Mouse (Mus musculus): ENCODE data around the gene Rimkla. TPM values are rescaled to one million over a fixed set of nuclear protein-coding genes. Genes with fewer than 3 reads are reported as not detected.
"Not testable (repeated sequence)": the region's sequence is repeated elsewhere in the genome, so short reads cannot be mapped to it uniquely, and the experiment has no call there.

Rimkla gene
- not detected for total RNA-seq (2021)
- long read RNA-seq, experiment 1: 0 reads
- long read RNA-seq, experiment 2: 0 reads

DNA sequence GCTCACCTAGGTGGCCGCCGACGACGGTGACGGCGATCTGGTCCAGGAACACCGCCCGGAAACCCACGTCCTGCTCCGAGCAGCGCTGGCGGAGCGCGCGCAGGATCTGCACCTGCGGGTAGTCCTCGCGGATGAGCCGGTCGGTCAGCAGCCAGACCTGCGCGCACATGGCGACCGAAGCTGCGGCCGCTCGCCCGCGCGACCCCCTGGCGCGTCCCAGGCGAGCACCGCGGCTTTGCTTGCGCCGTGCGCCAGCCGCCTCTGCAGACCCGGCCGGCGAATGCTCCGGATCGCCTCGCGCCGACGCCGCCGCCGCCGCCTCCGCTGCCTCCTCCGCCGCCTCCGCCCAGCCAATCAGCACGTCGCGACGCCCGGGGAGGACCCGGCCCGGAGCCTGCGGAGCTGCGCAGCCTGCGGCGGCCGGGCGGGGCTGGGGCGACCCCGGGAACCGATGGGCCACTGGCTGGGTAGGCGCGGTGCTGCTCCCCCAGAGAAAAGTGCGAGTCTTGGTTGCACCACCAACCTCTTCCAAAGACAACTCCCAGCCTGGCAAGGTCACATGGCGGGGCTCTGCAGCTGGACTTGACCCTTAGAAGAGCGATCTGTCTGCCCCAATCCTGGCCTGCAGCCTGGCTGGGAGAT, at the start of gene Rimkla:
Gene Rimkla, minus strand, starts transcription at position 338 of the 642 bp plus-strand sequence.
- peak; percentile 63 for DNase-seq

DNA sequence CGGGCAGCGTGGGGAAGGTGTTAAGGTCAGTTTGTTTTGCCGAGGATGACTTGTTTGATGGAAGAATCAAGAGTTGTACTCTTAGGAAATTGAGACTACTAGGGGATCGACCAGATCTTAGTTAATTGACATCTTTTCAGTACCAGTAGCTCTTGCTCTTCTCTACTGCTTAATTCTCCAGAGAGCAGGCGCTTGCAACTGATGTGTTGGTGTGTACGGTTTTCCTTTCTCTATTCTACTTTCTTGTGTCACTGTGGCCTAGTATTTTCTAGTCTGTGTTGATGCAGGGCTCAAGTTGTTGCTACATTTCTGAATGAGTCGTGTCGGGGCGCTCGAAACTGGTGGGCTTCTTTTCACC, 48.1 kb upstream of the Rimkla start:
- DNase-seq: no peak

DNA sequence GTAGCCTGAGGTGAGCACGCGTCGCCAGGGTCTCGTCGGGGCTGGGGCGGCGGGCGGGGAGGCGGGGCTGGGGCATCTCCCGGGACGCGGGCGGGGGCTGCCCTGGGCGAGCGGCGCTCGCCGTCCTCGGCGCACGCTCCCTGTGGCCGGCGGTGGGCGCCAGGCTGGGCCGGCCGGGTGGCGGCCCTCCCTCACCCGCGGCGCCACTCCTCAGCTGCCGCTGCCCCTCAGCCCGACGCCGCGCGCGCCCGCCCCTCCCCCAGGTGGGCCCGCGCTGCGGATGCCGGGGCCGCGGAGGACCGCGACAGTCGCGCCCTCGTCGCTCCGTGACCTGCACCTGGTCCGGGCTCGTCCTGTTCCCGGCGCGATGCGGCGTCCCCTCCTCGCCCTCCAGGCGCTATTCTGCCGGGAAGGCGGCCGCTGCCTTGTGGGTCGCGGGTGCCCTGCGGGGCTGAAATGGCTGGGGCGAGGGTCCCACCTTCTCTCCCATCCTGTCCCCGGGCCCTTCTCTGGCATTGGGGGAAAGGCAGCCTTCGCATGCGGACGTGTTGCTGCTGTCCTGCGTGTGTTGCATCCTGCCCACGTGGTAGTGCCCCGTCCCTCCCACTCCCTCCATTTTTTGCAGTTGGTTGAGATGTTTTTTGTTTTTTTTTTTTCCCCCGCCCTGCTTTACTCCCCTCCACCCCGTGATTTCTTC, 47.6 kb upstream of the Rimkla start:
- DNase-seq: no peak

GRCm38 (mm10) chr4:119539031-119539824, 46.8 kb upstream of the Rimkla start, which contains the start of gene Frg2f1:
Gene Frg2f1 (minus strand): TSS chr4:119539529.
- DNase-seq: peak; percentile 95

GRCm38 (mm10) chr4:119537436-119537835, 45.0 kb upstream of the Rimkla start:
- no peak for DNase-seq

- DNase-seq: not testable (repeated sequence)
These were observed 44.2 kb upstream of the Rimkla start, which contains the start of gene Foxj3 for GRCm38 (mm10) chr4:119536615-119537014. Gene Foxj3 (plus strand): TSS chr4:119537004.

DNA sequence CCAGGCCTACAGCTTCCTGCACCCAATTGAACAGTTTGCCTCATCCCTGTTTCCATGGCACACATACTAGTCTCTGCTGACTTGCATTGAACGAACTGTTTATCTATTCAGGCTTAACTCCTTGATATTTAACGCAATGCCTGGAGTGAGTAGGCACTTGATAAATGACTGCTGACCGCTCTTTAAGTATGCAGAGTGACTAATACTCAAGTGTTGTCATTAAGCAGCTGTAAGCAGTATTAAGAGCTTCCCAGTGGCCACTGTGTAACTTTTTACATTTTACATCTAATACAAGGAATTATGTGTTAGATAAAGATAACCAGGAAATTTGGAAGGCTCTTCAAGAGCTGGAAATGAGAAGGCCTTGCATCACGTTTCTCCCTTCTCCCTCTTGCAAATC, 42.7 kb upstream of the Rimkla start:
- DNase-seq: no peak

GRCm38 (mm10) chr4:119531813-119532212, 39.4 kb upstream of the Rimkla start:
- no peak for DNase-seq

GRCm38 (mm10) chr4:119526329-119526845, 34.0 kb upstream of the Rimkla start:
- no peak for DNase-seq

- no peak for DNase-seq
These were observed 32.0 kb upstream of the Rimkla start for GRCm38 (mm10) chr4:119524466-119524865.

GRCm38 (mm10) chr4:119524010-119524409, 31.6 kb upstream of the Rimkla start:
- no peak for DNase-seq

- DNase-seq: no peak
These were observed 31.1 kb upstream of the Rimkla start for GRCm38 (mm10) chr4:119523575-119523974.

- DNase-seq: no peak
These were observed 20.3 kb upstream of the Rimkla start for GRCm38 (mm10) chr4:119512731-119513141.

DNA sequence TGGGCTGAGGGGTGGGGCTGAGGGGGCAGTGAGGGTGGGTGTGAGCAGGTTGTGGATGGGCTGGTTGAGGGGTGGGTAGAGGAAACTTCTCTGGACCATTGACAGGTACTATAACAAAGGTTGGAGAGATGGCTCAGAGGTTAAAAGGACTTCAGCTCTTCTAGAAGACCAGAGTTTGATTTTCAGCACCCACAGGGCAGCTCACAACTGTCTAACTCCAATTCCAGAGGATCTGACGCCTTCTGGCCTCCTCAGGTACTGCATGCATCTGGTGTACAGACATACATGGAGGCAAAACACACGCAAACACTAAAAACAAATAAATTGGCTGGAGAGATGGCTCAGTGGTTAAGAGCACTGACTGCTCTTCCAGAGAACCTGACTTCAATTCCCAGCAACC, 19.2 kb upstream of the Rimkla start:
- no peak for DNase-seq

DNA sequence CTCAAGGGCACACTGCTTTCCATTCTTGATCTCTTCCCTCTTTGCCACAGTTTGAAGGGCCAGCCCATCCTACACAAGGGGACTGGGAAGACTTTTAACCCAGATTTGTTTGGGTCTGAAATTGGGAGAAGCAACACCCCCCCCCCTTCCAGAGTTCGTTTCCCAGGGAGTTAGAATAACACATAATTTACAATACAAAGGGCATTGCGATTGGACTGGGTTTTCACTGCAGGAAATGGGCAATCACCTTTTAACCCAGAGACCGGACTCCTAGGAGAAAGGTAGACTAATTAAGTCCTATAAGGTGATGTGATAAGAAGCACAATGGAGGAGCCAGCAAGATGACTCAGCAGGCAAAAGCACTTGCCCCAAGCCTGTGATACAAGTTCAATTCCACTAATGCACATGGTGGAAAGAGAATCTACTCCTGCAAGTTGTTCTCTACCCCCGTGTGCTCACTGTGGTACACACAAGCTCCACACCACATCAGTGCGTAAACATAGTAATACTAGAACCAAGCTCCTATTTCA, 6.0 kb upstream of the Rimkla start:
- DNase-seq: no peak

DNA sequence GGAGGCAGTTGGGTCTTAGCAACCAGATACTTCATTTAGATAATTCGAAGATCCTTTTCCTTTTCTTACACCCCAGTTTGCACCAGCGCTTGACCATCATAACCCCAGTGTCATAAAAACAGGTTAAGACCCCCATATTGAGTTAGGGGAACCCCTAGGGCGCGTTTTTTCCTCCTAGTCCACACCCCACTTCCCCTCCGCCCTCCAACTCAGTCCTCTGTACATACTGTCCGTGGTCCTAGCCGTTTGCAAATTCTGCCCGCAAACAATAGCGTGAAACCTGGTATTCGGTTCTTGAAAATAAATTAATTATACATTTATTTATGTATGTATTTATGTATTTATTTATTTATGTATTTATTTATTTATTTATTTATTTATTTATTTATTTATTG, 502 bp upstream of the Rimkla start:
- DNase-seq: no peak

- DNase-seq: no peak
These were observed 1.6 kb downstream of the Rimkla start for GRCm38 (mm10) chr4:119490806-119491205.

DNA sequence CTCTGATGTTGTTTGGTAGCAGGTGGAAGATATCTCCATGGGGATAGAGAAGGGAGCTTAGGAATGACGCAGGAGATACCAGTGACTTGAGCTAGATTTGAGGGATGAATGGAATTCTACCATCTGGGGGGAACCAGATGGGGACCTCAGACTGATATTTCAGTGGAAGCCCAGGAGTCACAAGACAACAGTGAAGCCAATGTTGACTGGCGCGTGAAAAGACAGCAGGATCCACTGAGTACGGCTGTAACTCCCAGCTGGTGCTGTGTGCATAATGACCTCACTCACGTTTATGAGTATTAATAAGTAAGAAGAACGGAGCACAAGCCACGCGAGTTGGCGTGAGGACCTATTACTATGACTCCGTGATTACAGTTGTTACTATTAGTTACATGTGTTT, 2.8 kb downstream of the Rimkla start:
- DNase-seq: no peak

DNA sequence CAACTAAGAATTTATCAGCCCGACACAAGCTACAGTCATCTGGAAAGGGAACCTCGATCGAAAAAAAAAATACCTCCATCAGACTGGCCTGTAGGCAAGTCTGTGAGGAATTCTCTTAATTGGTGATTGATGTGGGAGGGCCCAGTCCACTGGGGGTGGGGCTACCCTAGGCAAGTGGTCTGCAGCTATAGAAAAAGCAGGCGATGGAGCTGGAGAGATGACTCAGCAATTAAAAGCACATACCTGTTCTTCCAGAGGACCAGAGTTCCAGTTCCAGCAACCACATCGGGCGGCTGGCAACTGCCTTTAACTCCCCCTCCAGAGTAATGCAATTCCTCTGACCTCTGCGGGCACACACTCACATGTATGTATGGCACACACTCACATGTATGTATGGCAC, 7.5 kb downstream of the Rimkla start:
- DNase-seq: no peak

DNA sequence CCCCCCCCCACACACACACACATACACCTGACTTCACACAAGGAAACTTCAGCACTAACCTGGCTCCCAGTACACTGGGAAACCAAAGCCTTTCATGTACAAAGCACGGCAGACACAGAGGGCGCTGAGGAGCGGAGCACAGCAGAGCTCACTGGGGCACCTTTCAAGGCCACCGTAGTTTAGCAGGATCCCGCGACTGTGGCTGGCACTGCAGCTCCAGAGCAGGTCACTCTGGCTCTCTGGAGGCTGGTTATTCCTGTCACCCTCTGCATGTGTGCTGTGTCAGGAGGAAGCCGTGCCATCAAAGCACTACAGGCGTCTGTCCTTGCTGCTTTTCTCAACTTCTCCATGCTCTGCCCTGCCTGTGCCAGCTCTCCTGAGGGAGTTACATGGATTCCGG, 9.4 kb downstream of the Rimkla start:
- no peak for DNase-seq

DNA sequence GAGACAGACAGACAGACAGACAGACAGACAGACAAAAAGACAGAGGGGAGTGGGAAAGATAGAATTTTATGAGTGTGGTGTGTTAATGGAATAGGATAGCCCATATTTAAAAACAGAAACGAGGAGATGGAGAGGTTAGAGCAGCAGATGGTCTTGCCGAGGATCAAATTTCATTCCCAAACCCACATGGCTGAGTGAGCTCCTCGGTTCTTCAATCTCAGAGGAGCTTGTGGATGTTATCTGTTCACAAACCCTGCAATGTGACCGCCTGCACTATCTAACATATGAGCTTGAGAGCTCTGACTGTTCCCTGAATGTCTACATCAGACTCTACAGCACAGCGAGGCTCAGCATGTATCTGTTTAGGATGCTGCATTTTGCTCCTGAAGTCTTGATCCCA, 19.3 kb downstream of the Rimkla start:
- no peak for DNase-seq

DNA sequence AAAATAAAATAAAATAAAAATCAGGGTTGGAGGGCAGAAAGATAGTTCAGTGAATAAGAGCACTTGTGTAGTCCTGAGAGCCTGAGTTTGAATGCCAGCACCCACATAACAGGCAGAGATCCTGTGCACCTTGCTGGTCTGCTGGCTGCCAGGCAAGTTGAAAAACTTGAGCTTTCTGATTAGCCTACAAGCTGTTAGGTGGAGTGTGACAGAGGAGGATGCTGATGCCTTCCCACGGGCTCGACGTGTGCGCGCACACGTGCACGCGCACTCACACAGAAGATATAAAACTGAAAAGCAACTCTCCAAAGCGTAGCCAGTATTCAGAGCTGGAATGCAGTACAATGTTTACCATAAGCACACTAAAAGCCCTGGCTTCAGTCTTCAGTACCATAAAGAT, 19.9 kb downstream of the Rimkla start:
- no peak for DNase-seq
